Mouse (Mus musculus) cerebellum, adult 2 months (tissue): Measurements from ENCODE around the gene Saxo1.

ENCODE experiments used
- CTCF ChIP-seq: fragments of 200-500 bp; IDR thresholded peaks from 2 replicates; pipeline ENCODE4 v1.5.1; 2011; ENCODE audit warnings: low read depth, mild to moderate bottlenecking, control low read depth, low read length, moderate library complexity, borderline replicate concordance; ENCODE audit not compliant: insufficient read depth
- POLR2A ChIP-seq: fragments of 200-500 bp; IDR thresholded peaks from 2 replicates; pipeline ENCODE4 v1.6.1; 2011; ENCODE audit warnings: low read length, control low read depth, borderline replicate concordance; ENCODE audit not compliant: insufficient read depth

- TF ChIP-seq CTCF: no peak
- TF ChIP-seq POLR2A: no peak
Observed at GRCm38 (mm10) chr4:86397470-86397869, 160.7 kb downstream of the Saxo1 start.
